Mouse (Mus musculus) cerebellum, adult 2 months (tissue): Measurements from ENCODE around the gene Fam81a.

ENCODE experiments used
- CTCF ChIP-seq: fragments of 200-500 bp; IDR thresholded peaks from 2 replicates; pipeline ENCODE4 v1.5.1; 2011; ENCODE audit warnings: low read depth, mild to moderate bottlenecking, control low read depth, low read length, moderate library complexity, borderline replicate concordance; ENCODE audit not compliant: insufficient read depth
- POLR2A ChIP-seq: fragments of 200-500 bp; IDR thresholded peaks from 2 replicates; pipeline ENCODE4 v1.6.1; 2011; ENCODE audit warnings: low read length, control low read depth, borderline replicate concordance; ENCODE audit not compliant: insufficient read depth

DNA sequence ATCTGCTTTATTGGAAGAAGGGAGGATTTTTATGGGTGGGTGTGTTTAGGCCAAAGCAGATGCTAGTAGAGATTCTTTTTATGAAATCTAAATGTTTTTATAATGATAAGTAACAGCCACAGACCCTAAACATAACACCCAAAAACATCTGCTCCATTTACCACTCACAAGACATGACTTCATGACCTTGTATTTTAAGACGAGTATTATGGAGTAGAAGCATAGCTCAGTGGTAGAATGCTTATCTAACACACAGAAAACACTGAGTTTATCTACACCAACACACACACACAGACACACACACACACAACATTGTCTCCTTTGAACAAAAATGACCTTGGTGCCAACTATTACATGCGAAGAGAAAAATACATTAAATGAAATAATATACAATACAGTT, 97.5 kb downstream of the Fam81a start:
- no peak for TF ChIP-seq CTCF
- TF ChIP-seq POLR2A: no peak
